Mouse (Mus musculus): ENCODE results near the gene Ptgir. TPM values are rescaled to one million over a fixed set of nuclear protein-coding genes. Genes with fewer than 3 reads are reported as not detected.

Ptgir gene
- polyA plus RNA-seq, 1 experiment from 2014 or later = 0.13 TPM

DNA sequence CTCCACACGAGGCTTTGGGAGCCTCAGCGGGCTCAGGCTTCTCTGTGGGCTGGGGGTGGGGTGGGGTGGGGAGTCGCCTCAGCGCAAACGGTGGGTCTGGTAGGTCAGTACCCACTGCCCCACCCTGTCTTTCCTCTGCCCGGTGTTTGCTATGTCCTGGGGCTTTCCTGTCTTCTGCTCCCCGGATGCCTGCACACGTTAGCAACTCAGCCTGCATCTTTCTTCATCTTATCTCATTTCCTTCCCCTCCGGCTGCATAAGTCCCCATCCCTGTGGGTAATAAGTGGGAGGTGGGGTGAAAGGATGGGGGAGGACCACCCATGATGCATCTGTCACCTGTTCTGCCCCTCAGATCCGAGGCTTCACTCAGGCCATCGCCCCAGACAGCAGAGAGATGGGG lies 2.1 kb downstream of the Ptgir start:
- Histone ChIP-seq H3K4me1 (no peaks in the 10 kb centered on the region), H3K27ac (replicated peaks) (no peak overlapping the region), H3K9me3 (no peaks in the 10 kb centered on the region), H3K4me3 (no peak overlapping the region), H3K27me3 (no peaks in the 10 kb centered on the region), H3K4me2 (replicated peaks) (no peak overlapping the region), H3K36me3 (no peaks in the 10 kb centered on the region), H3K9ac (replicated peaks) (no peak overlapping the region)
- 46% methylated on average over 11 of the region's 11 CpGs for WGBS
- no peak for ATAC-seq (replicated peaks)

DNA sequence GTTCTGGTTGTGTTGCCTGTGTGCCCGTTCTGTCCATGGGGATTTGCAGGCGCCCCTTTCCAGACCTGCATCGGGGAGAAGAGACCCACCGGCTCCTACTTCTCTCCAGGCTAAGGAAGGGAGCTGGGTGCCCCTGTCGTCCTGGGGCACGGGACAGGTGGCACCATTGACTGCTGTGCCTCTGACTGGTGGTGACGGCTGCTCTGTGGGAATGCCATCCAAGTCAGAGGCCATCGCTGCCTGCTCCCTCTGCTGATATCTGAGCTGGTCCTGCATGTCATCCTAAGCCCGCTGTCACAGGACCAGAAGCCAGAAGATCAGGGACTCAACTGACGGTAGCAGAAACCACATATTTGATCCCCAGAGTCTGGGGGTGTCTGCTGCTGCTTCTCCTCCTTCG lies 2.6 kb downstream of the Ptgir start:
- Histone ChIP-seq H3K36me3 (no peaks in the 10 kb centered on the region), H3K4me1 (no peaks in the 10 kb centered on the region), H3K27ac (replicated peaks) (no peak overlapping the region), H3K4me3 (no peak overlapping the region), H3K9ac (replicated peaks) (no peak overlapping the region), H3K4me2 (replicated peaks) (no peak overlapping the region), H3K27me3 (no peaks in the 10 kb centered on the region), H3K9me3 (no peaks in the 10 kb centered on the region)
- ATAC-seq (replicated peaks) = no peak
- 72% methylated on average over 11 of the region's 11 CpGs for WGBS

DNA sequence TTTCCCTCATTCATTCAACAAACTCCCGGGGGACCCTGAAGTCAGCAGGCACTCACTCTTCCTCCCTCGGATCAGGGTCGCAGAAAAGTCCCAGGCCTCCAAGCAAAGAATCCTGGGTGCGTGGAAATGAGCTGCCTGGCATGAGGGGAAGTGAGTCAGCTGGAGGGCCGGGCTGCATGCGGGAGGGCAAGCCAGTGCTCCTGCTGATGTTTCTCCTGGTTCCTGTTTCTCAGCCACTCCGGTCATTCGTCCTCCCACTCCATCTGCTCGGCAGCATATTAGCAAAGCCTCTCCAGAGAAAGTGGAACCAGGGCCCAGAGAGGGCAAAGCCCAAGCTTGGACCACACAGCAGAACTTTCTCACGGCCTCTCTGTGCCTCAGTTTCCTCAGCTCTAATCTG lies 3.6 kb downstream of the Ptgir start:
- H3K4me3 ChIP-seq = no peak overlapping the region
- no peak for ATAC-seq (replicated peaks)
- no peak overlapping the region for H3K4me2 ChIP-seq (replicated peaks)
- H3K4me1 ChIP-seq = no peaks in the 10 kb centered on the region
- no peak overlapping the region for H3K9ac ChIP-seq (replicated peaks)
- 62% methylated on average over 10 of the region's 10 CpGs for WGBS
- H3K27ac ChIP-seq (replicated peaks) = no peak overlapping the region
- H3K9me3 ChIP-seq = no peaks in the 10 kb centered on the region
- no peaks in the 10 kb centered on the region for H3K27me3 ChIP-seq
- peaks cover 8% of the 10 kb centered on the region for H3K36me3 ChIP-seq

DNA sequence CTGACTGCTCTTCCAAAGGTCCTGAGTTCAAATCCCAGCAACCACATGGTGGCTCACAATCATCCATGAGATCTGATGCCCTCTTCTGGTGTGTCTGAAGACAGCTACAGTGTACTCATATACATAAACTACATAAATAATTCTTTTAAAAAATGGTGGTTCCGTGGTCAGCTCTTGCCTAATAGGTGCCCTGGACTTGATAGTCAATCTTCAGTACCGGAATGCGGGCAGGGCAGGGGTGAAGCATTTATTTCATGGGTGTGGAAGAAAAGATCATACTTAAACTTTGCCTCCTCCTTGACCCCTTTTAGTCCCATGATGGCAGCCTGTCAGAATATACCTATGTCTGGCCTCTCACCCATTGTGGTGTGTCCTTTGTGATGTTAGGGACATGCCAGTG lies 5.6 kb downstream of the Ptgir start:
- WGBS = 85% methylated on average over 3 of the region's 3 CpGs
- H3K27me3 ChIP-seq = no peaks in the 10 kb centered on the region

DNA sequence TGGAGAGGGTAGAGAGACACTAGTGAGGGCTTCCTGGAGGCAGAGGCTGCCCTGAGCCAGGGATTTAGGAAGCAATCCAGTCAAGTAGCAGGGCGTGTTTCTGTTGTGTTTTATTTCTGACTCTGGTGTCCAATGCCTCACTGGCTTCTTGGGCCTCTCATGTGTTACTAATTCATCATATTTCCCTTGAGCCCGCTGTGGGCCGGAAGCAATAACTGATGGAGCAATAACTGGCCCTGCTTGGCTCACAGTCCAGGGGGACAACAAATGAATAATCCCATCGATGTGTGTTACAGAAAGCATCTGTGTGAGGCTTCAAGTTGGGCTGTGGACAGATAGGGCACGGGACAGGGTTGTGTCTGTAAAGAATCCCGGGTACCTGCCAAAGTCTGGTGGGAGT lies 6.1 kb downstream of the Ptgir start:
- Histone ChIP-seq H3K4me3 (no peak overlapping the region), H3K4me1 (no peaks in the 10 kb centered on the region), H3K4me2 (replicated peaks) (no peak overlapping the region), H3K9ac (replicated peaks) (no peak overlapping the region), H3K27me3 (no peaks in the 10 kb centered on the region), H3K36me3 (peaks cover 30% of the 10 kb centered on the region), H3K9me3 (no peaks in the 10 kb centered on the region), H3K27ac (replicated peaks) (no peak overlapping the region)
- WGBS = 87% methylated on average over 6 of the region's 6 CpGs
- ATAC-seq (replicated peaks) = no peak

More for the DNA sequence above, 5.6 kb downstream of the Ptgir start:
- no peak overlapping the region for H3K9ac ChIP-seq (replicated peaks)
- no peak overlapping the region for H3K27ac ChIP-seq (replicated peaks)
- peaks cover 26% of the 10 kb centered on the region for H3K36me3 ChIP-seq
- no peaks in the 10 kb centered on the region for H3K9me3 ChIP-seq
- ATAC-seq (replicated peaks) = no peak
- H3K4me3 ChIP-seq = no peak overlapping the region
- no peaks in the 10 kb centered on the region for H3K4me1 ChIP-seq
- H3K4me2 ChIP-seq (replicated peaks) = no peak overlapping the region

DNA sequence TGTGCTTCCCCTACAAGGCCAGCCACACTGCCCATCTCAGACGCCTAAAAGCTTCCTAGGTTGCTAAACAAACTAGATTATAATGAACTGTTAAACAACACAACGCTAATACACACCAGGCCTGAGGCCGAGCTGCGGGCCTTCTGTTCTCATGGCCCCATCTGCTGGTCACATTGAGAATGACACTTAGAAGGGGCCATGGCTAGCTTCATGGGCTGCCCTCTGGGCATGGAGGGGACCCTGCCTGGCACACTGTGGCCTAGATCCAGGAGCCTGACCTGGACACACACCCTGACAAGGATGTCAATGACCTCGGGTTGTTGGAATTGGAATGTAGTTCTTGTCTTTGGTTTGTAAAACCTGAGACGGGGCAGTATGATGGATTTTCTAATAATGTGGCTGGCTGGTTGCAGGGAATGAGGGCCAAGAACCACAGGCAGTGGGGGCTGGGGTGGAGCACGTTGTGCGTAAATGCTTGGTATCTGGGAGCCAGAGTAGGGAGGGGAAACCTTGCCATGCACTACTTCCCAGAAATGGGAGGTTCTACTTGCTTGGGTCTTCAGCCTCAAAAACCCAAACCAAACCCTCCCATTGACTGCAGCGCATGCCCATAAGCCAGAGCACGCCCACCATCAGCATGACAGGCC lies 7.6 kb downstream of the Ptgir start:
- Histone ChIP-seq H3K27me3 (no peaks in the 10 kb centered on the region), H3K9ac (replicated peaks) (no peak overlapping the region), H3K9me3 (no peaks in the 10 kb centered on the region), H3K36me3 (peaks cover 45% of the 10 kb centered on the region), H3K4me2 (replicated peaks) (no peak overlapping the region), H3K4me3 (no peak overlapping the region), H3K27ac (replicated peaks) (peak overlapping the region; percentile 29; the same call in 1 of the 2 replicates), H3K4me1 (peaks cover 7% of the 10 kb centered on the region)
- peak; percentile 55 for ATAC-seq (replicated peaks)
- WGBS = 41% methylated on average over 10 of the region's 10 CpGs

DNA sequence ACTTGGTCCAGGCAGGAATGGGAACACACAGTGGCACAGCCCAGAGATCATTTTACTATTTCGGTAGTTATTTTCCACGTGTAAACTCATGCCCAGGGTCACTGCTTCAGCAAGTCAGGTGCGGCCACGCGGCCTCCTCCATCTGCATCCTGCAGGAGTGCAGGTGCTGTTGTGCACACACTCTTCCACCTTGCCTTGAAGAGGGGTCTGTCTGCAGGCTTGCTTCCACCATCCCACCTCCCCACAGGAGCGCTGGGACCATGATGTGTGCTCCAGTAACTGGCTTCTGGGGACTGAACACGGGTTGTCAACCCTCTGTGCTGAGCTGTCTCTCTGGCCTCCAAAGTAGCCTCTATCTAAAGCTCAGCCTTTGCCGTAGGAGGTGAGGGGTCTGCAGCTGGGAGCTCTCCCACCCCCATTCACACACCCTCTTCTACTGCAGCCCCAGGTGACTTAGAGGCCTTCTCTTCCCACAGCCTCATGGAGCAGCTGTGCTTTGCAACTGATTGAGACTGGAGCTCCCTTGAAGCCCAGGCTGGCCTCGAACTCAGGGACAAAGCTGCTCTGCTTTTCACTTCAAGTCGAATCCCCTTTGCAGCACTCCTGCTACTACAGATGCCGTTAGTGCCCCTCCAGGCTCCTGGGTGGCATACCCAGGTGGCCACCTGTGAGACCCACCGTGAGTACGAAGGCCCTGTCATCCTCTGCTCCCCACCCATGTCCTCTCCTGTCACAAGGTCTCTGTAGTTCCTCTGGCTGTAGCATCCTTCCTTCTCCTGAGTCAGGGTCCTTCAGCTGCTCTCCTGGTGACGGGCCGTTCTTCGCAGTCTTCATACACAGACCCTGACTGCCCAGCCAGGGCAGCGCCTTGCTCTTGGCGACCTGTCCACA lies 8.4 kb downstream of the Ptgir start:
- Histone ChIP-seq H3K4me2 (replicated peaks) (no peak overlapping the region), H3K27me3 (no peaks in the 10 kb centered on the region), H3K4me1 (peaks cover 13% of the 10 kb centered on the region), H3K9me3 (no peaks in the 10 kb centered on the region), H3K9ac (replicated peaks) (no peak overlapping the region), H3K4me3 (no peak overlapping the region), H3K36me3 (peaks cover 50% of the 10 kb centered on the region), H3K27ac (replicated peaks) (peak overlapping the region; percentile 29; the same call in 1 of the 2 replicates)
- ATAC-seq (replicated peaks) = no peak
- WGBS = 81% methylated on average over 18 of the region's 18 CpGs

DNA sequence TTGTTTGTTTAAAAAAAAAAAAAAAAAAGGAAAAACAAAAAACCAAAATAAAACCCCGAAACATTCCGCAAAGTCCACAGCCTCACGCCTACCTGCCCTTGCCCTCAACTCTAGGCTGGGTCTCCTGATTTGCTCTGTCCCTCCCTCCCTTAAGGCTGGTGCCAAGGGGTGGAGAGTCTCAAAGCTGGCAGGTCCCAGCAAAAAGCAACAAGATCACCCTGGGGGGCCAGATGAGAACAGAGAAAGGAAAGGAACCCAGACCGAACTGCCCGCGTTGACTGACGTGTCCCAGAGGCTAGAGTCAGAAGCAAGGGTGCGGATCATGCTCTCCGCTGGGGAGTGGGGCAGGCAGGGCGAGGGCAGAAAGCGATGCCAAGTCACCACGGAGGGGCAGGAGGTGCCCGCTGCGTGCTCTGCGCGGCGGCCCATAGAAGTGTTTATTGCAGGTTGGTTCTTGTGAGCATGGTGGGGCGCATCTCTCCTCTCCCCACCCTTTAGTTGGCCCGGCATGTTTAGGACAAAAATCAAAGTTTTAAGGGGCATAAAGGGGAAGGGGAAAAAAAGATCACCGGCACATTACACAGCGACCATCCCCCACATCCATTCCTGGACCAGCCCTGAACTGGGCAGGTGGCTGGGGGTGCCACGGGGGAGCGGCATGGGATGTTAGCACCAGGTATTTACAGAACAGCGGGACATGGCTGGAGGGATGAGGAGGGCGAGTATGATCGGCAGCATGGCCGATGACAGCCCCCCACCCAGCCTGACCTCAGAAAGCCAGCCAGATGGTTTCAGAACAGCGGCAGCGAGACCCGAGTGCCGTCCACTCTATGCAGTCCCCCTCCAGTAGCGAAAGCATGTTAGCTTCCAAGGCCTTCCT lies 9.4 kb downstream of the Ptgir start:
- H3K9me3 ChIP-seq = no peaks in the 10 kb centered on the region
- peaks cover 23% of the 10 kb centered on the region for H3K4me1 ChIP-seq
- H3K36me3 ChIP-seq = peaks cover 50% of the 10 kb centered on the region
- WGBS = 93% methylated on average over 32 of the region's 32 CpGs
- no peak for ATAC-seq (replicated peaks)
- H3K27ac ChIP-seq (replicated peaks) = no peak overlapping the region
- no peak overlapping the region for H3K4me3 ChIP-seq
- no peak overlapping the region for H3K4me2 ChIP-seq (replicated peaks)
- H3K27me3 ChIP-seq = no peaks in the 10 kb centered on the region
- H3K9ac ChIP-seq (replicated peaks) = no peak overlapping the region

DNA sequence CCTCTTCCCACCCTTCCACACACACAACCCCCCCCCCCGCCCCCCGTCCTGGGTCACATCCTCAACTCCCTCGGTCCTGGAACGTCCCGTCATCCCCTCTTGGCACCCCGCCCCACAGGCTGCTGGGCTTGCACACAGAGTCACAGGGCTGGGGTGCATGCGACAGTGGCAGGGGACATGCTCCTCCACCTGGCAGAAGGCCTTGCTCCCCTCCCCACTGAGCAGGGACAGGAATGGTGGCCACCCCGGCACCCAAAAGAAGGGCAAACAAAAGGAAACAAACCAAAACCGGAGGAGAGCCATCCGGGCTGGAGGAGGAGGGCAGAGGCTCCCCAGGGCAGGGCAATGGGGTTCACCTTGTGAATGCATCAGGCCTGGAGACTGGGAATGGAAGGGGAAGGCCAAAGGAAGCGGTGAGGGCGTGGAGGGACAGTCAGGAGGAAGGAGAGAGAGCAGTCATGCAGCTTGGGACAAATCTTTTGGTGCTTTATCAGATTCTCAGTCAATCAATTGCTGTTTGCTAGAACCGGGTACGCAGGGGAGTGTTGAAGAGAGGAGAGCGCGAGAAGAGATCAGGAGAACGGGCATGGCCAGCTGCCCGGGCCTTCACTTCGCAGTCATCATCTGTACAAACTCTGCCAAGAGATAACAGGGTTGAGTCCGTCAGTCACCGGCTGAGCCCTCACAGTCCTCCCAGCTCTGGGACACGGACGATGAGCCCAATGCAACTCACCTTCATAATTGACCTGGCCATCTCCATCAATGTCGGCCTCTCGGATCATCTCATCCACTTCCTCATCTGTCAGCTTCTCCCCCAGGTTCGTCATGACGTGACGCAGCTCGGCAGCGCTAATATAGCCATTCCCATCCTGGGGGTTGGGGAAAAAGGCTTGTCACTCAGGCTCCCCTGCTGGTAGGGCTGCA lies 10.3 kb downstream of the Ptgir start:
- Histone ChIP-seq H3K27me3 (no peaks in the 10 kb centered on the region), H3K36me3 (peaks cover 50% of the 10 kb centered on the region)
- WGBS = 84% methylated on average over 30 of the region's 30 CpGs

DNA sequence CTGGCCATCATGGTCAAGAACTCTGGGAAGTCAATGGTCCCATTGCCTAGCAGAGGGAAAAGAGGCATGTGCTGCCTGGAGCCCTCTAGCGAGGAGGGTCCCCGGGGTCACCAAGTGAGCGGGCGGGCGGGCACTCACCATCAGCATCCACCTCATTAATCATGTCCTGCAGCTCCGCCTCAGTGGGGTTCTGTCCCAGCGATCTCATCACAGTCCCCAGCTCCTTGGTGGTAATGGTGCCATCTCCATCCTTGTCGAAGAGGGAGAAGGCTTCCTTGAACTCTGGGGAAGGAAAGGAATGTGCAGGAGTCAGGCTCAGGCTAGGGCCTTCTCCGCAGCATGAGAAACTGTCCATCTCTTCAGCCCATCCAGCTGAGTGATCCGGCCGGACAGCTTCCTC lies 11.2 kb downstream of the Ptgir start:
- no peak for ATAC-seq (replicated peaks)
- Histone ChIP-seq H3K4me2 (replicated peaks) (no peak overlapping the region), H3K9me3 (no peaks in the 10 kb centered on the region), H3K4me1 (peaks cover 40% of the 10 kb centered on the region), H3K27ac (replicated peaks) (no peak overlapping the region), H3K27me3 (no peaks in the 10 kb centered on the region), H3K4me3 (no peak overlapping the region), H3K36me3 (peaks cover 50% of the 10 kb centered on the region), H3K9ac (replicated peaks) (no peak overlapping the region)
- 85% methylated on average over 11 of the region's 11 CpGs for WGBS

More for the DNA sequence above, 10.3 kb downstream of the Ptgir start:
- Histone ChIP-seq H3K9ac (replicated peaks) (no peak overlapping the region), H3K4me2 (replicated peaks) (no peak overlapping the region), H3K9me3 (no peaks in the 10 kb centered on the region), H3K4me3 (no peak overlapping the region), H3K27ac (replicated peaks) (no peak overlapping the region), H3K4me1 (peaks cover 32% of the 10 kb centered on the region)
- no peak for ATAC-seq (replicated peaks)

DNA sequence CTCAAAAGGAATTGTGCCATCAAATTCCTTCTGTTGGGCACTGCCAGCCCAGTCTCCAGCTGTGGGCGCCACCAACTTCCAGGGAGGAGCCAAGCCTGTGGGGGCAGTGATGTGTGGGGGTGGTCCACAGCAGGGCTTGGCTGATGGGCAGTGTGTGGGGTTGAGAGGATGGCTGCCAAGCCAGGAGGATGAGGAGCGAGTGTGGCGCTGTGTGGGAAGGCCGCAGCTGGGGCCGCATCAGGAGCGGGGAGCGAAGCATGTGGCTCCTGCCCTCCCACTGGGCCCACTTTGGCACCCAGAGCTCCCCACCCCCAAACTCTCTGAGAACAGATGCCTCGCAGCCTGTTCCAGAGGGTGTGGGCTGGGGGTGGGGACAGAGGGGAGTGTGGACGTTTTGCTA lies 11.7 kb downstream of the Ptgir start:
- peaks cover 44% of the 10 kb centered on the region for H3K4me1 ChIP-seq
- no peak overlapping the region for H3K4me3 ChIP-seq
- no peaks in the 10 kb centered on the region for H3K9me3 ChIP-seq
- no peak overlapping the region for H3K27ac ChIP-seq (replicated peaks)
- H3K4me2 ChIP-seq (replicated peaks) = no peak overlapping the region
- no peak for ATAC-seq (replicated peaks)
- WGBS = 62% methylated on average over 9 of the region's 9 CpGs
- peaks cover 50% of the 10 kb centered on the region for H3K36me3 ChIP-seq
- no peak overlapping the region for H3K9ac ChIP-seq (replicated peaks)
- H3K27me3 ChIP-seq = no peaks in the 10 kb centered on the region

Measured in forebrain, embryonic 15.5 days (tissue).